Mouse (Mus musculus) lung, embryonic 14.5 days (tissue): ENCODE measurements around the gene Slc6a17. TPM values are rescaled to one million over a fixed set of nuclear protein-coding genes. Genes with fewer than 3 reads are reported as not detected.
A peak's percentile ranks its signal among the peaks of the same experiment; 100 is the strongest.

Source experiments
- ATAC-seq: fragments of 200-750 bp; cut with Nextera tagmentation; 2 replicates; pipeline ENCODE4 v1.8.0; 2017; ENCODE audit warnings: mild to moderate bottlenecking, moderate TSS enrichment, moderate library complexity; ENCODE audit not compliant: insufficient read depth
- DNase-seq: peaks from one replicate; pipeline ENCODE4 v3.0.0-alpha.2; 2015
- H3K27ac ChIP-seq: fragments of 300-500 bp; sonication (generic); 2 replicates; pipeline ENCODE4 v1.5.1; 2014; ENCODE audit warnings: low read depth, mild to moderate bottlenecking, moderate library complexity
- H3K27me3 ChIP-seq: fragments of 300-500 bp; sonication (generic); 2 replicates; pipeline ENCODE4 v1.6.1; 2014; ENCODE audit warnings: low read length, control low read depth; ENCODE audit not compliant: insufficient read depth
- H3K36me3 ChIP-seq: fragments of 300-500 bp; sonication (generic); 2 replicates; pipeline ENCODE4 v1.6.1; 2014; ENCODE audit warnings: control low read depth; ENCODE audit not compliant: insufficient read depth
- H3K4me1 ChIP-seq: fragments of 300-500 bp; sonication (generic); 2 replicates; pipeline ENCODE4 v1.6.1; 2014; ENCODE audit warnings: antibody characterized with exemption, control low read depth; ENCODE audit not compliant: insufficient read depth
- H3K4me2 ChIP-seq: fragments of 300-500 bp; sonication (generic); 2 replicates; pipeline ENCODE4 v1.6.1; 2014; ENCODE audit warnings: mild to moderate bottlenecking
- H3K4me3 ChIP-seq: fragments of 300-500 bp; sonication (generic); 2 replicates; pipeline ENCODE4 v1.5.1; 2014; ENCODE audit warnings: low read depth, low read length
- H3K9ac ChIP-seq: fragments of 300-500 bp; sonication (generic); 2 replicates; pipeline ENCODE4 v1.6.1; 2014
- H3K9me3 ChIP-seq: fragments of 300-500 bp; sonication (generic); 2 replicates; pipeline ENCODE4 v1.6.1; 2016; ENCODE audit warnings: low read depth, low read length, control low read depth
- CTCF ChIP-seq: IDR thresholded peaks from 2 replicates; pipeline ENCODE4 v1.5.1; 2016; ENCODE audit warnings: antibody characterized with exemption, low read depth
- WGBS: fragments of 180-500 bp; shearing (Covaris S2); extraction: QIAGEN DNeasy Blood & Tissue Kit; methylation state at CpG from one replicate; pipeline ENCODE4 v1.1.7; 2014; 5-methylcytosine and 5-hydroxymethylcytosine counted together
- polyA plus RNA-seq: library from polyadenylated mRNA; unstranded; fragments of >200 nt; fragmentation: Nextera tagmentation; extraction: Ambion mirVana; gene quantifications from 2 replicates; pipeline ENCODE4 v1.2.1, GENCODE M21; 2014

Gene Slc6a17
- polyA plus RNA-seq, 1 experiment from 2014 or later, result 4.2 TPM

DNA sequence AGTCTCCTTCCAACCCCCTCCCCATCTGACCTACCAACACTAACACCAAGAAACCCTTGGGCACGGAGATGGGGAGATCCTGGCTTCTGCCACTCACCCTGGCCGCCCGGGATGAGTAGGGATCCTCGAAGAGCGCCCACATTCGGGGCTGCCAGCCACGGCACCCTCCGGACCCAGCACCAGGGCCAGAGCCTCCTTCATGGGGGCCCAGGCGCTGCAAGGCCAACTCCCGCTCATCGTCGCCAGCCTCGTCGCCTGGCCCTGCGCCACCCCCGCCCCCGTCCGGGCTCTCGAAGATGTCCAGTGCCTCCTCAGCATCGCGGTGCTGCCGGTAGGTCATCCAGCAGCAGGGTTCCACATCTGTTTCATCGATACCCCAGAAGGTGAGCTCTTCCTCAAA is 59.7 kb downstream of the Slc6a17 start:
- no peak for TF ChIP-seq CTCF
- Histone ChIP-seq H3K4me3 (peak overlapping the region; percentile 46), H3K9me3 (no peaks in the 10 kb centered on the region), H3K4me2 (peak overlapping the region; percentile 83), H3K36me3 (no peaks in the 10 kb centered on the region), H3K27me3 (peaks cover 94% of the 10 kb centered on the region), H3K4me1 (no peaks in the 10 kb centered on the region), H3K27ac (no peak overlapping the region), H3K9ac (peak overlapping the region; percentile 6; the same call in 1 of the 2 replicates)
- ATAC-seq (no peak), DNase-seq (no peak)
- 2% methylated on average over 23 of the region's 23 CpGs for WGBS

DNA sequence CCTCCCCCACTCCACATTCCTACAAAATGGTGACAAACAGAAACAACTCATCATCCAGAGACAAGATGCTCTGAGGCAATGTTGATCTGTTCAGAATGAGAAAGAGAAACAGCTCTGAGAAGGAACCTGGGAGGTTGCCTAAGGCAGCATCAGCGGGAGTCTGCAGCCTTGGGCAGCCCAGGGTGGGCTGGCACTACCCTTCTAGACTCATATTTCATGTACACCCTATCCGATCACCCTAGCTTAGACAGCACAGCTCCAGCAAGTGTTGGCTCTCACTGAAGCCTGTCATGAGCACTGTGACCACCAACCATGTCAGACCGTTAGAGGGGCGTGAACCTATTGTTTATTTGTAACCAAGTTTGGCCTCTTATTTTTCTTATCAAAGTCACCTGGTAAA is 63.5 kb downstream of the Slc6a17 start:
- Histone ChIP-seq H3K4me1 (no peaks in the 10 kb centered on the region), H3K27ac (no peak overlapping the region), H3K27me3 (peaks cover 58% of the 10 kb centered on the region), H3K4me2 (no peak overlapping the region), H3K36me3 (no peaks in the 10 kb centered on the region), H3K9me3 (no peaks in the 10 kb centered on the region), H3K9ac (no peak overlapping the region), H3K4me3 (no peak overlapping the region)
- ATAC-seq (no peak), DNase-seq (no peak)
- WGBS, result 57% methylated on average over 4 of the region's 4 CpGs
- TF ChIP-seq CTCF, result no peak

DNA sequence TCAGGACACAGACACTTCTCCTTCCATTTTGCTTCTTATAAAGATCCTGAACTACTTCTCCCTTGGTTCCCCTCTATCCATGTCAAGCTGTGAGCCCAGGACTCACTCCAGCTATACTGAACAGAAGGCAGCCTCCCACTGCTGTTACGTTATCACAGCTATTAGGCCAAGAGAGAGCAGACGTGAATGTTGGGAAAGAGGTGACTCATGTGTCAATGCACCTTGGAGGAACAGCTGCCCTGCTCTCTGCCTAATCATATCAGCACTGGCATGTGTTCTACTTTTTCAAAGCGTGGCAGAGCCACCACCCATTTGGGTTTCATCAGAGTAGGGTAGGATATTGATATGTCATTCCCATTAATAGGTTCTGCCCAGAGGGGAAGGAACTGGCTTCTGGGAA is 71.0 kb downstream of the Slc6a17 start:
- Histone ChIP-seq H3K27me3 (no peaks in the 10 kb centered on the region; the same call in 1 of the 2 replicates), H3K27ac (no peak overlapping the region), H3K36me3 (no peaks in the 10 kb centered on the region), H3K9ac (no peak overlapping the region), H3K9me3 (no peaks in the 10 kb centered on the region), H3K4me3 (no peak overlapping the region), H3K4me1 (no peaks in the 10 kb centered on the region), H3K4me2 (no peak overlapping the region)
- 50% methylated on average over 3 of the region's 3 CpGs for WGBS
- ATAC-seq, result no peak
- no peak for TF ChIP-seq CTCF
- no peak for DNase-seq

DNA sequence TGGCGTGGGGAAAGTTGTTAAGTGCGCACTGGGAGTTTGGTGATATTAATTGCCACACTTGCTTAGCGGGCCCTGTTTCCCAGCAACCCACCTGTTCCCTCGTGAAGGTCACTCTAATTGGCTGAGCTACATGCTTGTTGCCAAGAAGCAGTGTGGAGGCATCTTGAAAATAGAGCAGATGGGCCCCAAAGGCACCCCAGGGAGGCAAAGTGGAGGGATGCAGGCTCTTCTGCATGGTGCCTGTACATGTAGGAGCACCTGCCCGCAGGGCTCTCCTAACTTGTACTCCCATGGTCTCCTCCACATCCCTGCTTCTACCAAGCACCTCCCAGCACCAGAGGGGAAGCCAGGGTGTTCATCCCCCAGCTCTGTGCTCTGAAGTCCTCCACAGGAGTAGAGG is 74.0 kb downstream of the Slc6a17 start:
- no peak overlapping the region for H3K27ac ChIP-seq
- no peak for TF ChIP-seq CTCF

DNA sequence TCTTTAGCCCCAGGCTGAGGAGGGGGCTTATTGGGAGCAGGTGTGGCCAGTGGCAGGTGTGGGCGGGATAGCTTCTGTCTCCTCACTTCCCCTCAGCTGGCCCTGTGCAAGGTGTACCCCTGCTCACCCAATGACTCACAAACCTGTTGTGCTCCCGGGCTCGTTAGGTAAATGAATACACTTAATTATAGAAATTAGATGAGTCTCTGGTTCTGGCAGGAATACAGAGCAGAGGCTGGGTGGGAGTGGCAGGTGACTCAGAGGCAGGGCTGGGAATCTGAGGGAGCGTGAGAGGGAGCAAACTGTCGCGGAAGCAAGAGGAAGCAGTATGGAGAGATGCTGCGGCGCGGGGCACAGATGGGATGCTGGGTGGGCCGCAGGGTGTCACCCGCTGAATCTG is 75.6 kb downstream of the Slc6a17 start:
- Histone ChIP-seq H3K4me2 (no peak overlapping the region), H3K27ac (no peak overlapping the region), H3K27me3 (no peaks in the 10 kb centered on the region), H3K4me3 (no peak overlapping the region), H3K9me3 (no peaks in the 10 kb centered on the region), H3K4me1 (no peaks in the 10 kb centered on the region), H3K9ac (no peak overlapping the region), H3K36me3 (no peaks in the 10 kb centered on the region)
- no peak for TF ChIP-seq CTCF
- DNase-seq (no peak), ATAC-seq (no peak)
- WGBS, result 78% methylated on average over 11 of the region's 11 CpGs

More for the DNA sequence above, 74.0 kb downstream of the Slc6a17 start:
- no peak overlapping the region for H3K9ac ChIP-seq
- H3K4me2 ChIP-seq, result no peak overlapping the region
- H3K4me1 ChIP-seq, result no peaks in the 10 kb centered on the region
- no peak overlapping the region for H3K4me3 ChIP-seq
- WGBS, result 78% methylated on average over 5 of the region's 5 CpGs
- ATAC-seq (no peak), DNase-seq (no peak)
- H3K27me3 ChIP-seq, result no peaks in the 10 kb centered on the region
- H3K36me3 ChIP-seq, result no peaks in the 10 kb centered on the region
- H3K9me3 ChIP-seq, result no peaks in the 10 kb centered on the region

DNA sequence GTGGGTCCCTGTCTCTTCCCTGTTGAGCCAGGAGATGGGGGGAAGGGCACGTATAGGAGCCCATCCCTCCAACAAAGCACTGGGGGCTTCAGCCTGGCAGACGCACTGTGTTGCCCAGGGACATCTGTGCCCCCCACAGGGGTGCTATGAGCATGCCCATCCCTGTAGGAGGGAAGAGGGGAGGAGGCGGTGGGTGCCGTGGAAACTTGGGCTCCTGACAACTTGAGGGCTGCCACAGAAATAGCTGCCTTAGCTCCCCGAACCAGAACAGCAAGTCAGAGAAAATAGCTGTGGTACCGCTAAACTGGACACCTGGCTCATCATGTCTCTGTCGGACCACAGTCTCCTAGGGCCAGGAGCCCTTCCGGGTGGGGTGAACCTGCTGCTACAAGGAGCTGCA is 76.5 kb downstream of the Slc6a17 start:
- Histone ChIP-seq H3K4me3 (no peak overlapping the region), H3K4me1 (no peaks in the 10 kb centered on the region), H3K4me2 (no peak overlapping the region), H3K27me3 (no peaks in the 10 kb centered on the region), H3K9me3 (no peaks in the 10 kb centered on the region), H3K9ac (no peak overlapping the region), H3K27ac (no peak overlapping the region), H3K36me3 (no peaks in the 10 kb centered on the region)
- WGBS, result 67% methylated on average over 8 of the region's 8 CpGs
- ATAC-seq (no peak), DNase-seq (no peak)
- no peak for TF ChIP-seq CTCF

DNA sequence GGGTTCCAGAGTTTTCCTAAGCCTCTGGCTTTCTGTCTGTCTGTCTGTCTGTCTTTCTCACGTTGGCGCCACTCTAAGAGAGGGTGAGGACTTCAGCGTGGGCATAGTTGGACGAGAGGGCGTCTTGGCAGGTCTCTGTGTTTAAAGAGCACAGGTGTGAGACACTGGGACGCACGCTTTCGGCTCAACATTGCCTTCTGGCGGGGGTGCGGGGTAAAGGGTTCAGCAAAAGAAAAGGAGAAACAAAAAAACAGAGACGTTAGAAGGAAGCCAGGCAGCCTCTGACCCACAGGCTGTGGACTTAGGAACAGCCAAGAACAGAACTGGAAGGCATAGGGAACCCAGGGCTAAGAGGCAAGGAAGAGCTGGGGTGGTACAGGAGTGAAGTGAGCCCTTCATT is 78.5 kb downstream of the Slc6a17 start:
- DNase-seq (no peak), ATAC-seq (no peak)
- no peaks in the 10 kb centered on the region for H3K9me3 ChIP-seq
- no peak overlapping the region for H3K4me3 ChIP-seq
- no peak overlapping the region for H3K27ac ChIP-seq
- no peak overlapping the region for H3K9ac ChIP-seq
- H3K4me2 ChIP-seq, result no peak overlapping the region
- H3K4me1 ChIP-seq, result no peaks in the 10 kb centered on the region
- 85% methylated on average over 11 of the region's 11 CpGs for WGBS
- H3K36me3 ChIP-seq, result no peaks in the 10 kb centered on the region
- no peak for TF ChIP-seq CTCF
- H3K27me3 ChIP-seq, result no peaks in the 10 kb centered on the region

DNA sequence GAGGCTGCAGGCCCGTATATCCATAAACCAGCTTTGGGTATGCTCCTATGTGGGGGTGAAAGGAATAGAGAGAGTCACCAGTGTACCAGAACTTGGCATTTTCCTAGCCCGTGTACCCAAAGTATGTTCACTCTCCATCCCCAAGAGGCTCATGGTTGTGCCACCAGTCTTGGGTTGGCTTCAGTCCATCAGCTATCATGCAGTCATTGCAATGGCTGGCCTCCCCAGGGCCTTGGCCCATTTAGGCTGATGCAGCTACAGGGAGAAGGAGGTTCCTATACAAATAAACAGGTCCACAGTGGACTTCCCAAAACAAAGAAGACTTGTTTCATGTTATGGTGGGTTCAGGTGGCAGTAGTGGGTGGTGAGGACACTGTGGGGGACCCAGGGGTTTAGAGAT is 80.2 kb downstream of the Slc6a17 start:
- WGBS, result 83% methylated on average over 2 of the region's 2 CpGs
- no peaks in the 10 kb centered on the region for H3K36me3 ChIP-seq
- no peak overlapping the region for H3K9ac ChIP-seq
- no peaks in the 10 kb centered on the region for H3K4me1 ChIP-seq
- TF ChIP-seq CTCF, result no peak
- no peaks in the 10 kb centered on the region for H3K27me3 ChIP-seq
- no peak overlapping the region for H3K4me2 ChIP-seq
- DNase-seq, result no peak
- no peak for ATAC-seq
- H3K4me3 ChIP-seq, result no peak overlapping the region
- H3K27ac ChIP-seq, result no peak overlapping the region
- no peaks in the 10 kb centered on the region for H3K9me3 ChIP-seq
